Mouse (Mus musculus): ENCODE measurements around the gene Vps50. TPM values are rescaled to one million over a fixed set of nuclear protein-coding genes. Genes with fewer than 3 reads are reported as not detected.

Vps50 gene
- polyA plus RNA-seq (2015; fragmentation: Nextera tagmentation; extraction: Ambion mirVana) = 34.6 and 35.7 TPM in 2 replicates

- under 1% methylated on average over 28 of the region's 28 CpGs for whole genome bisulfite sequencing
Measured at GRCm38 (mm10) chr6:3498162-3498848, at the start of gene Vps50, which contains the start of gene Hepacam2. Vps50 (plus strand) TSS chr6:3498382. Hepacam2 (minus strand) TSS chr6:3498298.

GRCm38 (mm10) chr6:3454421-3454820, 43.8 kb upstream of the Vps50 start:
- Histone ChIP-seq H3K36me3 (no peaks in the 10 kb centered on the region), H3K9ac (no peak overlapping the region), H3K4me3 (no peak overlapping the region), H3K4me1 (no peaks in the 10 kb centered on the region), H3K27ac (no peak overlapping the region), H3K9me3 (no peaks in the 10 kb centered on the region), H3K4me2 (no peak overlapping the region), H3K27me3 (no peaks in the 10 kb centered on the region)
- 45% methylated on average over 5 of the region's 5 CpGs for WGBS
- no peak for ATAC-seq (ENCODE audit: insufficient number of reproducible peaks, insufficient read depth, low FRiP score, low TSS enrichment, low read depth)

More at GRCm38 (mm10) chr6:3498162-3498848, at the start of gene Vps50, which contains the start of gene Hepacam2:
- peak within 1 kb of the TSS; percentile 83 for H3K4me2 ChIP-seq
- peak within 1 kb of the TSS; percentile 85 for H3K4me3 ChIP-seq
- no peaks in the 10 kb centered on the region for H3K36me3 ChIP-seq
- H3K9me3 ChIP-seq = no peaks in the 10 kb centered on the region
- H3K27ac ChIP-seq = no peak within 1 kb of the TSS
- H3K4me1 ChIP-seq = peaks cover 5% of the 10 kb centered on the region; the same call in 1 of the 2 replicates
- 0 out of 2 replicates have a peak, but pooled peaks cover 3% of the 10 kb centered on the region for H3K27me3 ChIP-seq
- ATAC-seq (ENCODE audit: insufficient number of reproducible peaks, insufficient read depth, low FRiP score, low TSS enrichment, low read depth) = peak; percentile 97
- peak within 1 kb of the TSS; percentile 74 for H3K9ac ChIP-seq

GRCm38 (mm10) chr6:3455944-3456536, 42.1 kb upstream of the Vps50 start:
- Histone ChIP-seq H3K9ac (no peak overlapping the region), H3K36me3 (no peaks in the 10 kb centered on the region), H3K27me3 (no peaks in the 10 kb centered on the region), H3K4me1 (no peaks in the 10 kb centered on the region), H3K27ac (no peak overlapping the region), H3K4me2 (no peak overlapping the region), H3K4me3 (no peak overlapping the region), H3K9me3 (no peaks in the 10 kb centered on the region)
- no peak for ATAC-seq (ENCODE audit: insufficient number of reproducible peaks, insufficient read depth, low FRiP score, low TSS enrichment, low read depth)
- WGBS = 76% methylated on average over 11 of the region's 11 CpGs

GRCm38 (mm10) chr6:3463026-3463425, 35.2 kb upstream of the Vps50 start:
- no peak overlapping the region for H3K27ac ChIP-seq
- WGBS = 73% methylated on average over 6 of the region's 6 CpGs
- no peak overlapping the region for H3K4me2 ChIP-seq
- H3K9ac ChIP-seq = no peak overlapping the region
- H3K4me3 ChIP-seq = no peak overlapping the region
- no peak for ATAC-seq (ENCODE audit: insufficient number of reproducible peaks, insufficient read depth, low FRiP score, low TSS enrichment, low read depth)
- no peaks in the 10 kb centered on the region for H3K36me3 ChIP-seq
- no peaks in the 10 kb centered on the region for H3K4me1 ChIP-seq
- H3K27me3 ChIP-seq = no peaks in the 10 kb centered on the region
- no peaks in the 10 kb centered on the region for H3K9me3 ChIP-seq

- 76% methylated on average over 2 of the region's 2 CpGs for WGBS
- Histone ChIP-seq H3K27ac (no peak overlapping the region), H3K36me3 (no peaks in the 10 kb centered on the region), H3K27me3 (no peaks in the 10 kb centered on the region), H3K9ac (no peak overlapping the region), H3K4me2 (no peak overlapping the region), H3K4me3 (no peak overlapping the region), H3K9me3 (no peaks in the 10 kb centered on the region), H3K4me1 (no peaks in the 10 kb centered on the region)
- ATAC-seq (ENCODE audit: insufficient number of reproducible peaks, insufficient read depth, low FRiP score, low TSS enrichment, low read depth) = no peak
Measured at GRCm38 (mm10) chr6:3463594-3463993, 34.6 kb upstream of the Vps50 start.

- 53% methylated on average over 1 of the region's 1 CpGs for WGBS
- no peaks in the 10 kb centered on the region for H3K36me3 ChIP-seq
- no peak overlapping the region for H3K4me2 ChIP-seq
- no peak overlapping the region for H3K27ac ChIP-seq
- ATAC-seq (ENCODE audit: insufficient number of reproducible peaks, insufficient read depth, low FRiP score, low TSS enrichment, low read depth) = no peak
- no peak overlapping the region for H3K4me3 ChIP-seq
- no peaks in the 10 kb centered on the region for H3K27me3 ChIP-seq
- no peaks in the 10 kb centered on the region for H3K4me1 ChIP-seq
- no peaks in the 10 kb centered on the region for H3K9me3 ChIP-seq
- H3K9ac ChIP-seq = no peak overlapping the region
Measured at GRCm38 (mm10) chr6:3468627-3469026, 29.6 kb upstream of the Vps50 start.

- no peak overlapping the region for H3K4me2 ChIP-seq
- 81% methylated on average over 2 of the region's 2 CpGs for WGBS
- H3K4me3 ChIP-seq = no peak overlapping the region
- no peak overlapping the region for H3K27ac ChIP-seq
- no peaks in the 10 kb centered on the region for H3K36me3 ChIP-seq
- H3K4me1 ChIP-seq = no peaks in the 10 kb centered on the region
- H3K9ac ChIP-seq = no peak overlapping the region
- H3K9me3 ChIP-seq = no peaks in the 10 kb centered on the region
- no peaks in the 10 kb centered on the region for H3K27me3 ChIP-seq
- ATAC-seq (ENCODE audit: insufficient number of reproducible peaks, insufficient read depth, low FRiP score, low TSS enrichment, low read depth) = no peak
Measured at GRCm38 (mm10) chr6:3470706-3471105, 27.5 kb upstream of the Vps50 start.

GRCm38 (mm10) chr6:3476299-3476698, 21.9 kb upstream of the Vps50 start:
- H3K4me2 ChIP-seq = no peak overlapping the region
- H3K4me1 ChIP-seq = no peaks in the 10 kb centered on the region
- H3K4me3 ChIP-seq = no peak overlapping the region
- no peak overlapping the region for H3K27ac ChIP-seq
- H3K9me3 ChIP-seq = no peaks in the 10 kb centered on the region; the same call in 1 of the 2 replicates
- WGBS = 64% methylated on average over 2 of the region's 2 CpGs
- H3K36me3 ChIP-seq = no peaks in the 10 kb centered on the region
- ATAC-seq (ENCODE audit: insufficient number of reproducible peaks, insufficient read depth, low FRiP score, low TSS enrichment, low read depth) = no peak
- no peak overlapping the region for H3K9ac ChIP-seq
- no peaks in the 10 kb centered on the region for H3K27me3 ChIP-seq

- H3K9ac ChIP-seq = no peak overlapping the region
- 64% methylated on average over 5 of the region's 5 CpGs for WGBS
- ATAC-seq (ENCODE audit: insufficient number of reproducible peaks, insufficient read depth, low FRiP score, low TSS enrichment, low read depth) = no peak
- no peaks in the 10 kb centered on the region for H3K27me3 ChIP-seq
- no peaks in the 10 kb centered on the region for H3K4me1 ChIP-seq
- no peak overlapping the region for H3K27ac ChIP-seq
- H3K9me3 ChIP-seq = no peaks in the 10 kb centered on the region; the same call in 1 of the 2 replicates
- H3K4me2 ChIP-seq = no peak overlapping the region
- no peak overlapping the region for H3K4me3 ChIP-seq
- no peaks in the 10 kb centered on the region for H3K36me3 ChIP-seq
Measured at GRCm38 (mm10) chr6:3479853-3480252, 18.3 kb upstream of the Vps50 start.

GRCm38 (mm10) chr6:3481705-3482104, 16.5 kb upstream of the Vps50 start:
- 70% methylated on average over 3 of the region's 3 CpGs for WGBS
- Histone ChIP-seq H3K4me1 (no peaks in the 10 kb centered on the region), H3K9me3 (no peaks in the 10 kb centered on the region; the same call in 1 of the 2 replicates), H3K4me2 (no peak overlapping the region), H3K27me3 (no peaks in the 10 kb centered on the region), H3K9ac (no peak overlapping the region), H3K27ac (no peak overlapping the region), H3K4me3 (no peak overlapping the region), H3K36me3 (no peaks in the 10 kb centered on the region)
- ATAC-seq (ENCODE audit: insufficient number of reproducible peaks, insufficient read depth, low FRiP score, low TSS enrichment, low read depth) = no peak

GRCm38 (mm10) chr6:3485133-3485532, 13.0 kb upstream of the Vps50 start:
- H3K9me3 ChIP-seq = no peaks in the 10 kb centered on the region; the same call in 1 of the 2 replicates
- H3K36me3 ChIP-seq = no peaks in the 10 kb centered on the region
- H3K27me3 ChIP-seq = no peaks in the 10 kb centered on the region
- 79% methylated on average over 3 of the region's 3 CpGs for WGBS
- no peak for ATAC-seq (ENCODE audit: insufficient number of reproducible peaks, insufficient read depth, low FRiP score, low TSS enrichment, low read depth)
- no peak overlapping the region for H3K27ac ChIP-seq
- no peak overlapping the region for H3K4me3 ChIP-seq
- H3K9ac ChIP-seq = no peak overlapping the region
- H3K4me2 ChIP-seq = no peak overlapping the region
- no peaks in the 10 kb centered on the region for H3K4me1 ChIP-seq

- Histone ChIP-seq H3K27me3 (no peaks in the 10 kb centered on the region), H3K4me3 (no peak overlapping the region)
- WGBS = 89% methylated on average over 1 of the region's 1 CpGs
Measured at GRCm38 (mm10) chr6:3487355-3487754, 10.8 kb upstream of the Vps50 start.

More at GRCm38 (mm10) chr6:3487355-3487754, 10.8 kb upstream of the Vps50 start:
- Histone ChIP-seq H3K9ac (no peak overlapping the region), H3K27ac (no peak overlapping the region), H3K4me2 (no peak overlapping the region), H3K4me1 (no peaks in the 10 kb centered on the region), H3K9me3 (no peaks in the 10 kb centered on the region), H3K36me3 (no peaks in the 10 kb centered on the region)
- no peak for ATAC-seq (ENCODE audit: insufficient number of reproducible peaks, insufficient read depth, low FRiP score, low TSS enrichment, low read depth)
